Mouse (Mus musculus): ENCODE results near the gene Lrrc36.

The Lrrc36 gene

DNA sequence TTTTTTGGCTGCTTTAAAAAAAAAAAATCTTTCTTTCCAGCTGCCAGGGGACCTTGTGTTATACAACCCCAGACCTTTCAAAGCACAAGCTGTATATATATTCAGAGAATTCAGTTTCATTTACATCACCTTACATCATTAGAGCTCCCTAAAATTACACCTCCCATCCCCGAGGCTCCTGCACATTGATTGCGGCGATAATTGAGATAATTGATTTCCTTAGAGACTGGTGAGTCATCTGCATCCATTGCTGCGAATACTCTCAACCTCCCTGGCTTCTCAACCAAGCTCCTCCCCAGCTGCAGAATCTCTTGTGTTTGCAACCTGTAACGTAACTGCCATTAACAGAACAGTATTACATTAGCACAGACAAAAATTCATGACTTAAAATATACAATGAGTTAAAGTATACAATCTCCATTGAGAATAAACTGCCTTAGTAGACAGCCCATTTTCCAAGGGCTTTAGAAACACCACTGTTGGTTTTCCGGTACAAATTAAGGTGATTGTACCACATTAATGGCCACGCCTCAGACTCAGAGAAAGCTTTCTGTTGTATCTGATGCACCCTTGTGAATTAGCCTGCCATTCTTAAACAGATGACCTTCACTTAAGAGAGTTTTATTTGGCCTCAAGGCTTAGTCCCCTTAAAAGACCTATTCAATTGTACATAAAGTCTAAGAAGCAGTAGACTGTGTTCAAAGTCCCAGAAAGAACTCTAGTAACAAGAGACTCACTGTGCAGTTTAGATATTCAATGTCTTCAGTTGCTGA is 18.6 kb downstream of the Lrrc36 start:
- no peak for DNase-seq (ENCODE audit: low spot score in 2 of 2)

GRCm38 (mm10) chr8:105433021-105433420 is 19.6 kb downstream of the Lrrc36 start:
- no peak for DNase-seq (ENCODE audit: low spot score in 2 of 2)

DNA sequence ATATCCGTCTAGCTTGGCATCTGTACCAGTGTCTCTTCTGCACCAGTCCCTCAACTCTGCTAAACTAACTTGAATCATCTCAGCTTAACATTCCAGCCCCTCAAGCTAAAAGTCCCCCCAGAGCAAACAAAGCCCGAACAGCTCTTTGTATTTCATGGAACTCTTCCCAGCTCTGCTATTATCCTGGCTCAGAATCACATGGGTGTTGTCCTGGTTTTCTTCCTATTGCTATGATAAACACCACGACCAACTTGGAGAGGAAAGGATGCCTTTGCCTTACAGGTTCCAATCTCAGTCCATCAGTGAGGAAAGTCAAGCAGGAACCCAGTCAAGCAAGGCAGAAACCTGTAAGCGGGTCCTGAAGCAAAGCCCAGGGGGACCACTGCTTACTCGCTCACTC is 20.1 kb downstream of the Lrrc36 start:
- DNase-seq (ENCODE audit: low spot score in 2 of 2) = no peak

GRCm38 (mm10) chr8:105434136-105434535 is 20.8 kb downstream of the Lrrc36 start:
- DNase-seq (ENCODE audit: low spot score in 2 of 2) = no peak

- DNase-seq (ENCODE audit: low spot score in 2 of 2) = no peak
Measured at GRCm38 (mm10) chr8:105436218-105436617, 22.8 kb downstream of the Lrrc36 start.

DNA sequence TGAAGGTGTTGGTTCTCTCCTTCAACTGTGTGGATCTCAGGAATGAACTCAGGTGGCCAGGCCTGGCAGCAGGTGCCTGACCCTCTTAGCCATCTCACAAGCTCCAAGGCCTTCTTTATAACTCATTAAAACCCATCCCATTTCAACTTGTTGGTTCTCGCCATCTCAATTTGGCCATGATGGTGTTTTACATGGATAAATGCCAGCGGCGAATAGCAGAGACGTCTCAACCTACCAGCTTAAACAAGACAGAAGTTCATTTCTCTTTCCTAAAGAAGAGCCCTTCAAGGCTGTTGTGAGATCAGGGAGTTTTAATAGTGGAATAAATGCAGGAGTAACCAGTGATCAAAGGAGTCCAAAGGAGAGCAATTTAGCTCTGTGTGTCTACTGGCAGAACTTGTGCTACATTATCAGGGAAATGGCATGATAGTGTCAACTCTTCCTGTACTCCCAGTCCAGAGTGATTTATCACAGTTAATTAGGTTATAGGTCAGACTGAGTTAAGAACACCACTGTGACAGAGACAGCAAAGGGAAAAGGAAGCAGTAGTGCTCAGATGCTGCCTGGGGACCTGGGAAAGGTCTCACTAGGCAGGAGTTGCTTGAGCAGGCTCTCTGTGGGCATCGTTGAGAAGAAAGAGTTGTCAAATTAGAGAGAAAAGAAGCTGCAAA is 23.8 kb downstream of the Lrrc36 start:
- no peak for DNase-seq (ENCODE audit: low spot score in 2 of 2)

DNA sequence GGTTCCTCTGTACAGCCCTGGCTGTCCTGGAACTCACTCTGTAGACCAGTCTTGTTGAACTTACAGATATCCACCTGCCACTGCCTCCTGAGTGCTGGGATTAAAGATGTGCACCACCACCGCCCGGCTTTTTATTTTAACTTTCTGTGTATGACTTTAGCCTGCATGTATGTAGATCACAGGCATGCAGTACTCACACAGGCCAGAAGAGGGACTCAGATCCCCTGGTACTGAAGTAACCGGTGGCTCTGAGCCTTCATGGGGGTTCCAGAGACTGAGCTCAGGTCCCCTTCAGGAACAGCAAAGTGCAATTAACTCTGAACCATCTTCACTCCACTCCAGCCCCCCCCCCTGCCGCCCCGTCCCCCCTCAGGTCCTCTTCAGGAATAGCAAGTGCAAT is 25.5 kb downstream of the Lrrc36 start:
- no peak for DNase-seq (ENCODE audit: low spot score in 2 of 2)

DNA sequence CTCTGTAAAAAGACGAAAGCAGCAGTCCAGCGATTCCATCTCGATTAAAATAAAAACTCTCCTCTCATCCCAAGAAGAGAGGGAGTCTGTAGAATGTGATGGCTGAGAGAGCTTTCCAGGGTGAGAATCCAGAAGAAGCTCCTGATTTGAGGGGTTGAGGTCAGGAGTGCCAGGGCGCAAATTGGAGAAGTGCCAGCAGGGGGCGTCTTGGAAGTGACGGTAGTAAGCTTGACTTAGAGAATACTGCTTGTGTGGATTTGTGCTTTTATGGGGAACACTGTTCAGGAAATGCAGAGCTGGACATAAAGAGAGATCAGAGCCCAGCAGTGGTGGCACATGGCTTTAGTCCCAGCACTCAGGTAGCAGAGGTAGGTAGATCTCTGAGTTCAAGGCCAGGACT is 28.1 kb downstream of the Lrrc36 start:
- DNase-seq (ENCODE audit: low spot score in 2 of 2) = no peak

DNA sequence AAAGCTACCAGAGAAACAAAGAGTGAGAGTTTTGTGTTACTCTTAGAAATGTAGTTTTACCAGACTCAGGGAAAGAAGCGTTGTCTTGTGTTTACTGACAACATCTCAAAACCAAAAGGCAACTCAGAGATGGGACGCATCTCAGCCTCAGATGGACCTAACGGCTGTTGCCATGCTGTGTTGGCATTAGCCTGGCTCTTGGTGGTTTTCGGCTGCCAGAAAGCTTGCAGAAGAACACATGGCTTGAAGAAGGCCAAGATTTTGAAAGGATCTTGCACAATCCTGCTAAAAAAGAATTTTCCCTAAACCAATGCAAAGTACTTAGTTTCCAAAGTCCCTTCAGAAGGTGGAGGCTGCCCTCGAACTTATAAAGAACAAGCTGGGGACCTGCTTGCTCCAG is 29.3 kb downstream of the Lrrc36 start:
- DNase-seq (ENCODE audit: low spot score in 2 of 2) = no peak

- no peak for DNase-seq (ENCODE audit: low spot score in 2 of 2)
Measured at GRCm38 (mm10) chr8:105445296-105446126, 32.1 kb downstream of the Lrrc36 start.

- DNase-seq (ENCODE audit: low spot score in 2 of 2) = no peak
Measured at GRCm38 (mm10) chr8:105446127-105446552, 32.8 kb downstream of the Lrrc36 start.

- no peak for DNase-seq (ENCODE audit: low spot score in 2 of 2)
Measured at GRCm38 (mm10) chr8:105448188-105448587, 34.8 kb downstream of the Lrrc36 start.

GRCm38 (mm10) chr8:105448596-105448995 is 35.2 kb downstream of the Lrrc36 start:
- DNase-seq (ENCODE audit: low spot score in 2 of 2) = no peak

- DNase-seq (ENCODE audit: low spot score in 2 of 2) = no peak
Measured at GRCm38 (mm10) chr8:105450977-105451376, 37.6 kb downstream of the Lrrc36 start.

DNA sequence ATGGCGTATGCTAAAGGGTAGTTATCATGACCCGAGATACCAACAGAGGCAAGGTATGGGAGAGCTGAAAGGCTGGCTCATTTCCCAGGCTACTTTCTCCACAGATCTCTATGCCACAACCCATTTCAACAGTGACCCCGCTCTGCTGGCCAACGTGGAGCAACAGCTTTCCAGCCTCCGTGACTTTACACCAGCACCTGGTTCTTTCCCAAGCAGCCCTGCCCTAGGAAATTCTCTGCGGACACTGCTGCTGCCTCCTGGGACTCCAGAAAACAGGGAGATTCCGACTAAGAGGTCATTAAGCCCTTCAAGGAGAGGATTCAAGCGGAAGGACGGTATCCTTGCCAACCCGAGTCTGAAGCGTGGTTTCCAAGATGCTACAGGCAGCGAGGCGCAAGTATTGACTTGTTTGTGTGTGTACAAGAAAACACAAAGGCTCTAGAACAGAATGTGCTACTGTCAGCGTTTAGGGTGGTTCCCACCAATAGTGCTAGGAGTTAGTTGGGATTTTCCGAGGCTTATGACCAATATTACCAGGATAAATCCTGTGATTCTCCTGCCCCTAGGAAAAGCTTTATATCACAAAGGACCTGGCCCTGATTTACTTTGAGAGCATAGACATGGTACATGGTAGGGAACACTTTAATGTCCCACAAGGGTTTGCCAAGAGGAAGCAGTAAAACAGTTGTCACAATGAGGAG is 38.7 kb downstream of the Lrrc36 start:
- no peak for DNase-seq (ENCODE audit: low spot score in 2 of 2)

GRCm38 (mm10) chr8:105453296-105453695 is 39.9 kb downstream of the Lrrc36 start:
- DNase-seq (ENCODE audit: low spot score in 2 of 2) = no peak

- no peak for DNase-seq (ENCODE audit: low spot score in 2 of 2)
Measured at GRCm38 (mm10) chr8:105454088-105454487, 40.7 kb downstream of the Lrrc36 start.

GRCm38 (mm10) chr8:105455218-105455617 is 41.8 kb downstream of the Lrrc36 start:
- DNase-seq (ENCODE audit: low spot score in 2 of 2) = no peak

DNA sequence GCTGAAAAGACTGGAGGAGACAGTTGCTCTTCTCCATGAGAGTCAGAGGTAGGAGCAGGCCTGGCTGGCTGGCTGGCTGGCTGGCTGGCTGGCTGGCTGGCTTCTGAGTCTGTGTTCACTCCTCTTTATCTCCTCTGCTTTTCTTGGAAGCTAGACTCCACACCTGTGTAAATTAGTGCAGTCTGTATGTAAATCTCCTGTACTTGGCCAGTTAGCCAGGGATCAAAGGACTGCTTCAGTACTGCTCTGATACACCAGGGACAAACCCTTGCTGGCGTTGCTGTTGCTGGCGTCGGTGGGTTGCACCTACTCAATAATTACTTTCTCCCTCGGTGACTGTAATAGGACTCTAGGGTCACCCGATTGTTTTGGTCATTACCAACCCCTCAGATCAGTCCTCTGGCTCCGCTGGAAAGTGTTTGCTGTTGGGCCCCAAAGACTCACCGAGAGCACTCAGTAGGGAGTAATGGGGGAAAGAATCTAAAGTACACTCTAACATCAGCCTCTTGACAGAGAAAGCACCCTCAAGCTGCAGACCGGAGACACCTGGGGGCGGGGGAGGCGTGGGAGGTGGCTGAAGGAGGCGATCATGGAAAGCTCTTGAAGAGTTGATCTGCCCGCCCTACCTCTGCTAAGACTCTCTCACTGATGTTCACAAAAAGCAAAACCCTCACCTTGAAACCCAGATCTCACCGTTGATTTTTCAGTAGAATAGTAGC is 47.9 kb downstream of the Lrrc36 start:
- DNase-seq (ENCODE audit: low spot score in 2 of 2) = no peak

- no peak for DNase-seq (ENCODE audit: low spot score in 2 of 2)
Measured at GRCm38 (mm10) chr8:105464595-105464994, 51.2 kb downstream of the Lrrc36 start.

GRCm38 (mm10) chr8:105466246-105466645 is 52.9 kb downstream of the Lrrc36 start:
- DNase-seq (ENCODE audit: low spot score in 2 of 2) = no peak
